Mouse (Mus musculus) left cerebral cortex, adult 8-10 months (tissue): Measurements from ENCODE around the gene Lgals3bp. TPM values are rescaled to one million over a fixed set of nuclear protein-coding genes. Genes with fewer than 3 reads are reported as not detected.

Experiments
- DNase-seq, 2 experiments: peaks; one replicate each; pipeline ENCODE4 v3.0.0; 2022; ENCODE audit warnings: low spot score in 2 of 2
- total RNA-seq, 4 experiments: library from RNA; stranded (reverse); gene quantifications; 2 replicates each; pipeline ENCODE4 v1.2.4; 2022

Gene Lgals3bp
- total RNA-seq, 4 experiments from 2014 or later = 20.8 to 62.8 (median 36.9) TPM

- DNase-seq = peak; percentile 59 to 70
Observed at GRCm38 (mm10) chr11:118423266-118423971, 21.5 kb upstream of the Lgals3bp start.

GRCm38 (mm10) chr11:118420261-118420660 lies 18.4 kb upstream of the Lgals3bp start:
- no peak for DNase-seq

GRCm38 (mm10) chr11:118418834-118419504 lies 17.1 kb upstream of the Lgals3bp start, which contains the start of gene Cant1:
Gene Cant1, minus strand, starts transcription at chr11:118419086.
- DNase-seq = peak; percentile 93 to 99

- no peak for DNase-seq
Observed at GRCm38 (mm10) chr11:118418442-118418833, 16.5 kb upstream of the Lgals3bp start.

GRCm38 (mm10) chr11:118417496-118417895 lies 15.6 kb upstream of the Lgals3bp start:
- DNase-seq = no peak

- DNase-seq = no peak
Observed at GRCm38 (mm10) chr11:118416046-118416445, 14.2 kb upstream of the Lgals3bp start.

- DNase-seq = no peak
Observed at GRCm38 (mm10) chr11:118415630-118416029, 13.7 kb upstream of the Lgals3bp start.

GRCm38 (mm10) chr11:118414270-118414669 lies 12.4 kb upstream of the Lgals3bp start:
- no peak for DNase-seq

- no peak for DNase-seq
Observed at GRCm38 (mm10) chr11:118413055-118413454, 11.2 kb upstream of the Lgals3bp start.

- DNase-seq = no peak
Observed at GRCm38 (mm10) chr11:118412601-118413000, 10.7 kb upstream of the Lgals3bp start.

- no peak for DNase-seq
Observed at GRCm38 (mm10) chr11:118411271-118411670, 9.4 kb upstream of the Lgals3bp start.

GRCm38 (mm10) chr11:118410479-118410878 lies 8.6 kb upstream of the Lgals3bp start:
- DNase-seq = no peak

- DNase-seq = no peak
Observed at GRCm38 (mm10) chr11:118410073-118410444, 8.2 kb upstream of the Lgals3bp start.

- DNase-seq = no peak
Observed at GRCm38 (mm10) chr11:118409106-118410072, 7.5 kb upstream of the Lgals3bp start.

GRCm38 (mm10) chr11:118408051-118408740 lies 6.3 kb upstream of the Lgals3bp start:
- DNase-seq = no peak

- no peak for DNase-seq
Observed at GRCm38 (mm10) chr11:118407318-118407910, 5.5 kb upstream of the Lgals3bp start.

- DNase-seq = no peak
Observed at GRCm38 (mm10) chr11:118406521-118406920, 4.6 kb upstream of the Lgals3bp start.

GRCm38 (mm10) chr11:118405311-118405710 lies 3.4 kb upstream of the Lgals3bp start:
- no peak for DNase-seq

- no peak for DNase-seq
Observed at GRCm38 (mm10) chr11:118403951-118404899, 2.3 kb upstream of the Lgals3bp start.

- DNase-seq = no peak
Observed at GRCm38 (mm10) chr11:118403183-118403582, 1.3 kb upstream of the Lgals3bp start.
